ENCODE assay signal across 8 mouse cellular contexts in the genomic region with DNA sequence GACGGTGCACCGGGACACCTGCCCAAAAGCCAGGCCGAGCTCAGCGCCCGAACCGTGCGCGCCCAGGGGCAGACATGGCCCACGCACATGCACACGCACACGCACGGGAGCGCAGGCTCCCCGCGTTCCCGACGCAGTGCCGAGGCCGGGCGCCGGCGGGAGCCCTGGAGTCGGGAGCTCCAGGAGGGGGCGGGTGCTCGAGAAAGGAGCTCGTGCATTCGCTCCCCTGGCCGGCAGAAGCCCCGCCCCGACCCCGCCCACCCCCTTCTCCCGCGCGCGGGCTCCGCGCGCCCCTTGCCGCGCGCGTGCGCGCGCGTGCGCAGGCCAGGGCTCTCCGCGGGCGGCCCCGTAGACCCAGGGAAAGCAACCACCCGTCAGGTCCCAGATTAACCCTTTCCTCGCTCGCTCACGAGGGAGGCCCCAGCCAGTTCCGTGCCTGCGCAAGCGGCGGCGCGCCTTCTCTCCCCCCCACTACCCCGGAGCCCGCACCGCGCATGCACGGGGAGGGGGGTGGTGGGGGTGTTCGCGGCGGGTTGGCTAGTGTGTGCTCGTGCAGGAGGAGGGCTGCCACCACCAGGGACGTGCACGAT. TPM values are rescaled to one million over a fixed set of nuclear protein-coding genes. Genes with fewer than 3 reads are reported as not detected.
A peak's percentile ranks its signal among the peaks of the same experiment; 100 is the strongest.
DNase-seq lines count a peak whose midpoint lies in the region; ATAC-seq lines count a peak whose summit lies in the region.

A gene (plus strand): TSS at position 540 of the 590 bp plus-strand sequence.

- peak; percentile 92 to 93 for DNase-seq in B cell, adult 2 months
- DNase-seq in brain, adult 2 months (ENCODE audit: low read depth, low spot score): peak; percentile 98
- peak; percentile 96 for DNase-seq in heart, embryonic 10.5 days (ENCODE audit: low spot score)
- peak; percentile 94 for DNase-seq in liver
- peak; percentile 91 to 94 for DNase-seq in spleen, postnatal 4 days (ENCODE audit: low spot score in 2 of 2)

- no peaks in the 10 kb centered on the region for H3K9me3 ChIP-seq in heart, embryonic 10.5 days
- no peaks in the 10 kb centered on the region for H3K9me3 ChIP-seq in kidney, embryonic 15.5 days (replicated peaks)

- peaks cover 8% of the 10 kb centered on the region for H3K4me1 ChIP-seq in heart, embryonic 10.5 days
- peaks cover 16% of the 10 kb centered on the region for H3K4me1 ChIP-seq in kidney, embryonic 15.5 days

- H3K36me3 ChIP-seq in heart, embryonic 10.5 days: peaks cover 14% of the 10 kb centered on the region
- peaks cover 17% of the 10 kb centered on the region for H3K36me3 ChIP-seq in kidney, embryonic 15.5 days

- H3K4me3 ChIP-seq in heart, embryonic 10.5 days: peak within 1 kb of the TSS; percentile 94
- peak within 1 kb of the TSS; percentile 65 for H3K4me3 ChIP-seq in kidney, embryonic 15.5 days (replicated peaks)

- peak within 1 kb of the TSS; percentile 81 for H3K4me2 ChIP-seq in kidney, embryonic 15.5 days

- peak within 1 kb of the TSS; percentile 100 for H3K27ac ChIP-seq in heart, embryonic 10.5 days
- H3K27ac ChIP-seq in kidney, embryonic 15.5 days: peak within 1 kb of the TSS; percentile 100

- whole genome bisulfite sequencing in heart, embryonic 10.5 days: under 1% methylated on average over 64 of the region's 72 CpGs
- WGBS in kidney, embryonic 15.5 days: under 1% methylated on average over 39 of the region's 72 CpGs

- peak within 1 kb of the TSS; percentile 88 for H3K9ac ChIP-seq in kidney, embryonic 15.5 days

- no peaks in the 10 kb centered on the region for H3K27me3 ChIP-seq in heart, embryonic 10.5 days (ENCODE audit: insufficient read depth, poor library complexity, severe bottlenecking)
- H3K27me3 ChIP-seq in kidney, embryonic 15.5 days: no peaks in the 10 kb centered on the region

- ATAC-seq in erythroblast, adult 5-6 weeks (replicated peaks; ENCODE audit: low FRiP score, poor library complexity, severe bottlenecking): peak; percentile 82
- ATAC-seq in kidney, embryonic 15.5 days (replicated peaks; ENCODE audit: low FRiP score): peak; percentile 95
- peak; percentile 79 for ATAC-seq in monocyte, adult 5-6 weeks (replicated peaks; ENCODE audit: insufficient number of reproducible peaks, low FRiP score, low TSS enrichment, poor library complexity, severe bottlenecking)

RNA-seq across cellular contexts. Expression of the gene that starts here (rescaled TPM):
- total RNA-seq in erythroblast, adult 5-6 weeks (2015; ENCODE audit: low replicate concordance): 6.3 and 6.5 TPM in 2 replicates
- 8.5 and 9.5 TPM in 2 replicates for total RNA-seq in erythroblast, adult 5-6 weeks (2017; ENCODE audit: low replicate concordance)
- 16.9 and 17.7 TPM in 2 replicates for polyA plus RNA-seq in heart, embryonic 10.5 days (2016; fragmentation: Nextera tagmentation; extraction: Ambion mirVana)
- polyA plus RNA-seq in kidney, embryonic 15.5 days (2015; fragmentation: Nextera tagmentation; extraction: Ambion mirVana): 24.0 and 26.0 TPM in 2 replicates
- total RNA-seq in monocyte, adult 5-6 weeks (2017): 23.5 to 26.0 TPM (median 24.5 TPM) in 3 replicates

Comparison
In these comparisons a context has a peak if more than half of its experiments do, and no peak if none do; other contexts are left out.
1. Peak in every context shown above with its lines: DNase-seq, ATAC-seq, H3K4me3 ChIP-seq and H3K27ac ChIP-seq.